Mouse (Mus musculus): Measurements from ENCODE around the gene Ttll11. TPM values are rescaled to one million over a fixed set of nuclear protein-coding genes. Genes with fewer than 3 reads are reported as not detected.

Ttll11 gene
- 1 to 10 TPM; 2.1 to 6.1 TPM for total RNA-seq (2021)
- polyA plus RNA-seq (2012; rRNA removed), result 3.9 and 4.0 TPM in 2 replicates
- long read RNA-seq, partial matches to known transcripts, result 0 of 5 reads
- long read RNA-seq, other reads (novel, unspliced or antisense), result 4 of 5 reads

- peak; percentile 98 for DNase-seq
Measured at GRCm38 (mm10) chr2:35979644-35980021, at the start of gene Ttll11. Gene Ttll11, minus strand, starts transcription at chr2:35979913.

- DNase-seq, result peak; percentile 74
Measured at GRCm38 (mm10) chr2:36023291-36023690, 43.6 kb upstream of the Ttll11 start.

GRCm38 (mm10) chr2:36021385-36022159 is 41.9 kb upstream of the Ttll11 start:
- DNase-seq, result peak; percentile 73

DNA sequence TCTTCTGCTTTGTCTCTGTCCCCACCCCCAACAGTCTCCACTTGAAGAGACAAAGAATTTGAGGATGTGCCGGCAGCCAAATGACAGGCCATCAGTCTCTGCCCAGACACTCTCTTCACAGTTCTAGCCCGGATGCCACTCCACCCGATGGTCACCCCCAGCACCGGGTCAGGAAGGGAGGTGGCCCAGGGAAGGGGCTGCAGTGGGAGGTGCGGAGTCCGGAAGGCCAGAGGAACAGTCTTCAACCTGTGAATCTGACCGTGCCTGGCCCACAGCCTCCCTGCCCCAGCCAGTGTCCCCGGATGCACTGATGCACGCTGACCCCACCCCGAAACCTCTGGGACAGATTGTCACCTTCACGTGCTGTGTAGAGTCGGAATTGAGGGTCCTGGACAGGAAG is 33.3 kb upstream of the Ttll11 start:
- peak; percentile 75 for DNase-seq

DNA sequence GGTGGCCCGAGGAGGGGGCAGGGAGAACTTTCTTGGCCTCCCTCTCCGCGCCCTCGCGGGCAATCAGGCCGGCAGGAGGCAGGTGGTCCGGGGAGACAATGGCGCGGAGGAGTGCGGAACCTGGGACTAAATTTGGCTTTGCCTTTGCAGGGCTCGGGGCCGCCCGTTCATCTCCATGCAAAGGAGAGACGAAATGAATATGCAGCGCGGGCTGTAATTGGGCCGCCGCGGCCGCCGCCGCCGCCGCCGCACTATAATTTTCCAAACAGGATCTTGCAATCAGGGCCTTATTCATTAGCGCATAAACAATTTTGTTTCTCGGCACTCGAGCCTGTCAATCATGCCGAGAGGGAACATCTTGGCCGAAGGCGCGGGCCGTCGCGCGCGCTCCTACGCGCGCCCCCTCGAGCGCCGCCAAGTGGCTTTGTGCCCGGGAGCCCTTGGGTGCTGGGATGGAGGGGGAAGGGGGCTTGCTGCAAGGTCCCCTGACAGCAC is 31.7 kb upstream of the Ttll11 start:
- no peak for DNase-seq

DNA sequence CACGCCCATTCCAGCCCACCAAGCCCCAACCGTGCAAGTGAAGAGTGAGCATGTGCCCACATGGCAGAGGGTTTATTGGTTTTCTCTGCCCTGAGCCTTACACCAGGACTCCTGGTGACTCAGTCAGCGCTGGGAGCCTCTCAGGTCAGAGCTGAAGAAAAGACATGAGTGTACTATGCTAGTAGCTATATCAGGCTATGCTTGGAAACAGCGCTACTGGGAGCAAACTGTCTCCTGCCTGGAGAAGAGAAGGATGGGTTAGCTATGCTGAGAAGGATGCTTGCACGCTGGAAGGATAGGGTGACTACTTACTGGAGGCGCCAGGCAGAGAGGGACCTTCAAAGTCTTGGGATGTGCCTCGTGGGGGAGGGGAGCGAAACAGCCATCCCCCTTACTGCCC is 30.9 kb upstream of the Ttll11 start:
- DNase-seq, result no peak

- peak; percentile 74 for DNase-seq
Measured at GRCm38 (mm10) chr2:36009386-36009785, 29.7 kb upstream of the Ttll11 start.

- peak; percentile 25 for DNase-seq
Measured at GRCm38 (mm10) chr2:36008071-36008470, 28.4 kb upstream of the Ttll11 start.

- DNase-seq, result no peak
Measured at GRCm38 (mm10) chr2:36002188-36002587, 22.5 kb upstream of the Ttll11 start.

DNA sequence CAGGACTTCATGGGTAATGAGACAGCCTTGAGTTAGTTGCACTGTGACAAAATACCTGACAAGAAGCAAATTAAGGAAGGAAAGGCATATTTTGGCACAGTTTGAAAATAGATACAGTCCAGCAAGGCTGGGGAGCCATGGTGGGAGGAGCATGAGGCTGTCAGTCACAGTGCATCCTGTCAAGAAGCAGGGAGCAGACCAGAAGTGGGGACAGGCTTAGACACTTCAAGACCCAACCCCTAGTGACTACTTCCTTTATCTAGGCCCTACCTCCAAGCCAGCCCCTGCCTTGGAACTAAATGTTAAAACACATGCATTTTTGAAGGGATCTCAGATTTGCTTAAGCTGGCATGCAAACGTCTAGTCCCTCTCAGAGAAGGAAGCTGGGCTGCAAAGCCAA is 20.7 kb upstream of the Ttll11 start:
- DNase-seq, result no peak

- DNase-seq, result no peak
Measured at GRCm38 (mm10) chr2:35999212-35999611, 19.5 kb upstream of the Ttll11 start.

- DNase-seq, result peak; percentile 22
Measured at GRCm38 (mm10) chr2:35998416-35998815, 18.7 kb upstream of the Ttll11 start.

- DNase-seq, result no peak
Measured at GRCm38 (mm10) chr2:35996753-35997152, 17.0 kb upstream of the Ttll11 start.

DNA sequence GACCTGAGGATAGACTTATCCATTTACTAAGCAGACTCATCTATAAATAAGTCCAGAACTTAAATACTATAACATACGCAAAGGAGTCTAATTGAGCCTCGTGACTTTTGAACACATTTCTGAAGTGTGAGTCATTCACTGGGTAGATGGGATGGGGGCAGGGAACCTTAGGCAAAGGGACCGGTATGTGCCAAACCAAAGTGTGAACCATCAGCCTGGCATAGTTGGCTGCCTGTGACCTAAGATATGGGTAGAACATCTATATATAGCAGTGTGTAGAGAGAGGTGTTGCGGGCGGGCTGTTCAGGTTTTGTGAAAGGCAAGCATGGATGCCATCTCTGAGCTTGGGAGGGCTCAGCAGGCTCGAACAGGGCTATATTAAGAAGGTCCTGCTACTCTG is 14.6 kb upstream of the Ttll11 start:
- DNase-seq, result no peak

DNA sequence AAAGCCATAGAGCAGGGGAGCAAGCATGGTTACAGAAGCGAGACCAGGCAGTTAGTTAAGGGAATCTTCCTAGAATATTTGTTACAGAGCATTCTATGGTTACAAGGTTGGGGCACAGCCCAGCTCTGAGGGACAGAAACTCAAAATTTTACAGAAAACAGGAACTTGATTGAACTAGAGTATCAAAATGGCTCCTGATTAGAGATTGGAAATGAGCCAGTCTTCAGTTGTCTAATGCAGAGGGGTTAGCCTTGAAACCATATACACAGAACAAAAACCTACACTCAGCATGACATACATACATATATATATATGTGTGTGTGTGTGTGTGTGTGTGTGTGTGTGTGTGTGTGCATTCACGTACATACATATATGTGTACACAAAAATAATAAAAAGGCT is 13.8 kb upstream of the Ttll11 start:
- no peak for DNase-seq

- DNase-seq, result no peak
Measured at GRCm38 (mm10) chr2:35992259-35992658, 12.5 kb upstream of the Ttll11 start.

DNA sequence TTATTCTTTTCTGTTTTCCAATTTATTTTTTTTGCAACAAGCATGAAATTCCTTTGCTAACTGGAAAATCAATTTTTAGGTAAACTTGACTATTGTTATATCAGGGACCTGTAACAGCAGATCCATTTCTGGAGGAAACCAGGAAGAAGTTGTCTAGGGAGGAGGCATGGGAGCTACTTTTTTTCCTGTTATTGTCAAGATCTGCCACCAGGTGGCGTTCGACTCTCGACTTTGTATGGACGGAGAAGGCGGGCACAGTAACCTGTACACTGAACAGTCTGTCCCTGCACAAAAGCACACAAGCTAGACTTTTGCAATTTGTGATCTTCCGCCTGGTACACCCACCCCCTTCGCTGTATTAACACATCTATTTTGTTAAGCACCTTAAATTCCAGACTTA is 4.2 kb upstream of the Ttll11 start:
- DNase-seq, result peak; percentile 70

DNA sequence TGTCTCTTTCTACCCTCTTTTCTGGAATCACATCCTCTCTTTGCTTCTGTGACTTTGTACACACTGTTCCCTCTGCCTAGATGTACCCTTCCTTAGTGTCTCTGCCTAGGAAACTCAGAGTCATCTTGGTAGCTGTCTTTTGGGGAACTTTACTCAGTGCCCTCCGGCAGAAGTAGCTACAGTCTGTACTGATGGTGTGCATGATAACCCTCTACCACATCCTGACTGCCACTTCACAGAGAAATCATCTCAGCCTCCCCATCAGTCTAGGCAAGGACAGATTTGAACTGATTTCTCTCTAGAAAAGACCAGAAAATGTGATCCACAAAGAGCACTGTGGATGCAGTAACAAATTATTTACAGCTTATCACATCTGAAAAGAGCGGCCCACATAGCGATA is 2.2 kb upstream of the Ttll11 start:
- DNase-seq, result no peak

GRCm38 (mm10) chr2:35978941-35979643 is 621 bp downstream of the Ttll11 start:
- peak; percentile 77 for DNase-seq

DNA sequence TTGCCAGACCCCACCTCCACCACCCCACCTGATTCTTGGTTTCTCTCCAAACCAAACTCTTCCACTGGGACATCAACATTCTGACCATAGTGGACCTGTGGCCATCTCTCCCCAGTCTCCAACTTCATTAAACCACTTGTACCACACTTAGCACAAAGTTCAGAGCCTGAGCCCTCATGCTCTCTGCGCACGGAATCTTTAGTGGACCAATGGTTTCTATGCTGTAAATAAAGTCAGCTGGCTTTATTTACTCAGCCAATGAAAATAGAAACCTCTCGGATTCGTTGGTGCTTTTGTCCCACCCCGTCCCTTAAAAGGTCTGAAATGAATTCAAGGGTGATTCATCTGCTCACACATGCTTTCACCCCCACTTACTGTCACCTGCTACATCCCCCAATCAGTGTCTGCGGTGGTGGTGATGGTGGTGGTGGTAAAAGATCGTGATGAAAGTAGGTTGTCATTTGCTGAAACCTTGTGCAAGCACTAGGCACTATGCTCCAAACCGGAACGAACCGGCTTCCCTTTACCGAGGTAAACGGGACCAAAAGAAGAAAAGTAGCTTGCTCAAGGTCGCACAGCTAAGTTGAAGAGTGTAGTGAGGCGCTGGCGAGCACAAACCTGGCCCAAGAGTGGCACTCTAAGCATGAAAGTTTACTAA is 1.3 kb downstream of the Ttll11 start:
- DNase-seq, result peak; percentile 60

GRCm38 (mm10) chr2:35977749-35978148 is 2.0 kb downstream of the Ttll11 start:
- DNase-seq, result no peak

GRCm38 (mm10) chr2:35972259-35973001 is 7.3 kb downstream of the Ttll11 start:
- DNase-seq, result no peak

Measured in adrenal gland, adult 2 months (tissue).